Mouse (Mus musculus) embryonic facial prominence, embryonic 13.5 days (tissue): ENCODE measurements at regions not wholly inside any gene's neighbourhood (a gene's known extent, or its start where the extent isn't known, plus 50 kb on each side); places are given as distances from the start of the nearest gene placed in this dataset.

Experiments used
- ATAC-seq: fragments of 200-750 bp; cut with Nextera tagmentation; 2 replicates; pipeline ENCODE4 v1.8.0; 2017; ENCODE audit warnings: low read depth; ENCODE audit not compliant: insufficient number of reproducible peaks, insufficient read depth, low FRiP score, low TSS enrichment
- H3K27ac ChIP-seq: fragments of 300-500 bp; sonication (generic); 2 replicates; pipeline ENCODE4 v1.5.1; 2015; ENCODE audit warnings: moderate library complexity, mild to moderate bottlenecking, inconsistent platforms
- H3K27me3 ChIP-seq: fragments of 300-500 bp; sonication (generic); 2 replicates; pipeline ENCODE4 v1.6.1; 2015; ENCODE audit warnings: mild to moderate bottlenecking, inconsistent platforms
- H3K36me3 ChIP-seq: fragments of 300-500 bp; sonication (generic); 2 replicates; pipeline ENCODE4 v1.6.1; 2015; ENCODE audit warnings: mild to moderate bottlenecking, inconsistent platforms
- H3K4me1 ChIP-seq: fragments of 300-500 bp; sonication (generic); 2 replicates; pipeline ENCODE4 v1.6.1; 2015; ENCODE audit warnings: inconsistent platforms
- H3K4me2 ChIP-seq: fragments of 300-500 bp; sonication (generic); 2 replicates; pipeline ENCODE4 v1.6.1; 2015; ENCODE audit warnings: moderate library complexity, mild to moderate bottlenecking, inconsistent platforms
- H3K4me3 ChIP-seq: fragments of 300-500 bp; sonication (generic); 2 replicates; pipeline ENCODE4 v1.5.1; 2015; ENCODE audit warnings: mild to moderate bottlenecking, inconsistent platforms
- H3K9ac ChIP-seq: fragments of 300-500 bp; sonication (generic); 2 replicates; pipeline ENCODE4 v1.6.1; 2015; ENCODE audit warnings: mild to moderate bottlenecking, inconsistent platforms
- H3K9me3 ChIP-seq: fragments of 300-500 bp; sonication (generic); 2 replicates; pipeline ENCODE4 v1.6.1; 2016; ENCODE audit warnings: inconsistent platforms
- WGBS: fragments of 180-500 bp; shearing (Covaris S2); methylation state at CpG from one replicate; pipeline ENCODE4 v1.1.7; 2015; ENCODE audit warnings: mixed read lengths; 5-methylcytosine and 5-hydroxymethylcytosine counted together

- H3K9ac ChIP-seq, result no peak overlapping the region
- H3K27ac ChIP-seq, result no peak overlapping the region
- 37% methylated on average over 3 of the region's 3 CpGs for WGBS
- ATAC-seq, result no peak
- H3K27me3 ChIP-seq, result peaks cover 9% of the 10 kb centered on the region
- H3K4me3 ChIP-seq, result no peak overlapping the region
- H3K4me1 ChIP-seq, result peaks cover 14% of the 10 kb centered on the region
- no peaks in the 10 kb centered on the region for H3K9me3 ChIP-seq
- no peaks in the 10 kb centered on the region for H3K36me3 ChIP-seq
- H3K4me2 ChIP-seq, result no peak overlapping the region
Measured at GRCm38 (mm10) chr14:58907359-58907758, 235.3 kb downstream of the 1700129C05Rik start.

- ATAC-seq, result no peak
- H3K27ac ChIP-seq, result no peak overlapping the region
Measured at GRCm38 (mm10) chr14:58906631-58907030, 236.1 kb downstream of the 1700129C05Rik start.

GRCm38 (mm10) chr14:58868176-58868949 is 274.3 kb downstream of the 1700129C05Rik start:
- no peaks in the 10 kb centered on the region for H3K36me3 ChIP-seq
- H3K4me1 ChIP-seq, result peaks cover 15% of the 10 kb centered on the region; the same call in 1 of the 2 replicates
- no peak for ATAC-seq
- no peaks in the 10 kb centered on the region for H3K27me3 ChIP-seq
- H3K4me3 ChIP-seq, result no peak overlapping the region
- no peak overlapping the region; the same call in 1 of the 2 replicates for H3K4me2 ChIP-seq
- H3K9ac ChIP-seq, result no peak overlapping the region
- 55% methylated on average over 14 of the region's 14 CpGs for WGBS
- H3K9me3 ChIP-seq, result no peaks in the 10 kb centered on the region
- no peak overlapping the region for H3K27ac ChIP-seq

More at GRCm38 (mm10) chr14:58906631-58907030, 236.1 kb downstream of the 1700129C05Rik start:
- no peak overlapping the region for H3K4me3 ChIP-seq
- no peaks in the 10 kb centered on the region for H3K9me3 ChIP-seq
- H3K4me2 ChIP-seq, result no peak overlapping the region
- no peaks in the 10 kb centered on the region for H3K36me3 ChIP-seq
- 47% methylated on average over 4 of the region's 4 CpGs for WGBS
- peaks cover 9% of the 10 kb centered on the region for H3K27me3 ChIP-seq
- no peak overlapping the region for H3K9ac ChIP-seq
- peaks cover 14% of the 10 kb centered on the region for H3K4me1 ChIP-seq

GRCm38 (mm10) chr14:58867396-58868107 is 275.1 kb downstream of the 1700129C05Rik start:
- WGBS, result 44% methylated on average over 13 of the region's 13 CpGs
- no peak for ATAC-seq
- Histone ChIP-seq H3K36me3 (no peaks in the 10 kb centered on the region), H3K27ac (no peak overlapping the region), H3K27me3 (no peaks in the 10 kb centered on the region), H3K9ac (no peak overlapping the region), H3K4me3 (no peak overlapping the region), H3K4me1 (peaks cover 17% of the 10 kb centered on the region; the same call in 1 of the 2 replicates), H3K9me3 (no peaks in the 10 kb centered on the region), H3K4me2 (no peak overlapping the region; the same call in 1 of the 2 replicates)

- 77% methylated on average over 4 of the region's 4 CpGs for WGBS
- no peak for ATAC-seq
- H3K9ac ChIP-seq, result no peak overlapping the region
- no peak overlapping the region for H3K4me2 ChIP-seq
- 0 out of 2 replicates have a peak, but pooled peaks cover 6% of the 10 kb centered on the region for H3K4me1 ChIP-seq
- H3K9me3 ChIP-seq, result no peaks in the 10 kb centered on the region
- H3K4me3 ChIP-seq, result no peak overlapping the region
- H3K27ac ChIP-seq, result no peak overlapping the region
- no peaks in the 10 kb centered on the region for H3K36me3 ChIP-seq
- no peaks in the 10 kb centered on the region for H3K27me3 ChIP-seq
Measured at GRCm38 (mm10) chr14:58854871-58855270, 287.8 kb downstream of the 1700129C05Rik start.

- no peak overlapping the region for H3K4me3 ChIP-seq
- no peaks in the 10 kb centered on the region for H3K27me3 ChIP-seq
- no peak overlapping the region for H3K9ac ChIP-seq
- no peak overlapping the region for H3K27ac ChIP-seq
- H3K4me1 ChIP-seq, result no peaks in the 10 kb centered on the region
- no peak for ATAC-seq
- H3K36me3 ChIP-seq, result no peaks in the 10 kb centered on the region
- H3K9me3 ChIP-seq, result no peaks in the 10 kb centered on the region
- H3K4me2 ChIP-seq, result no peak overlapping the region
- WGBS, result 71% methylated on average over 2 of the region's 2 CpGs
Measured at GRCm38 (mm10) chr14:58844565-58844964, 298.1 kb downstream of the 1700129C05Rik start.

GRCm38 (mm10) chr14:58842196-58842886 is 300.4 kb downstream of the 1700129C05Rik start:
- no peaks in the 10 kb centered on the region for H3K27me3 ChIP-seq
- WGBS, result 93% methylated on average over 1 of the region's 1 CpGs

GRCm38 (mm10) chr14:58822938-58823337 is 319.8 kb downstream of the 1700129C05Rik start:
- no peaks in the 10 kb centered on the region for H3K4me1 ChIP-seq
- H3K36me3 ChIP-seq, result no peaks in the 10 kb centered on the region
- H3K4me2 ChIP-seq, result no peak overlapping the region
- no peak overlapping the region for H3K4me3 ChIP-seq
- H3K27ac ChIP-seq, result no peak overlapping the region
- WGBS, result 75% methylated on average over 4 of the region's 4 CpGs
- H3K9me3 ChIP-seq, result no peaks in the 10 kb centered on the region
- H3K9ac ChIP-seq, result no peak overlapping the region
- H3K27me3 ChIP-seq, result no peaks in the 10 kb centered on the region
- no peak for ATAC-seq

More at GRCm38 (mm10) chr14:58842196-58842886, 300.4 kb downstream of the 1700129C05Rik start:
- Histone ChIP-seq H3K9me3 (no peaks in the 10 kb centered on the region), H3K4me3 (no peak overlapping the region), H3K4me2 (no peak overlapping the region), H3K9ac (no peak overlapping the region), H3K27ac (no peak overlapping the region), H3K36me3 (no peaks in the 10 kb centered on the region), H3K4me1 (no peaks in the 10 kb centered on the region)
- ATAC-seq, result no peak

GRCm38 (mm10) chr14:58817961-58818504 is 324.7 kb downstream of the 1700129C05Rik start:
- Histone ChIP-seq H3K27ac (no peak overlapping the region), H3K27me3 (no peaks in the 10 kb centered on the region), H3K4me1 (peaks cover 4% of the 10 kb centered on the region; the same call in 1 of the 2 replicates), H3K4me3 (no peak overlapping the region), H3K4me2 (no peak overlapping the region), H3K9me3 (no peaks in the 10 kb centered on the region), H3K36me3 (no peaks in the 10 kb centered on the region), H3K9ac (no peak overlapping the region)
- no peak for ATAC-seq
- 82% methylated on average over 10 of the region's 10 CpGs for WGBS

- Histone ChIP-seq H3K4me1 (peaks cover 4% of the 10 kb centered on the region; the same call in 1 of the 2 replicates), H3K9me3 (no peaks in the 10 kb centered on the region), H3K4me3 (no peak overlapping the region), H3K4me2 (no peak overlapping the region), H3K9ac (no peak overlapping the region), H3K27ac (no peak overlapping the region), H3K27me3 (no peaks in the 10 kb centered on the region), H3K36me3 (no peaks in the 10 kb centered on the region)
- ATAC-seq, result no peak
- 69% methylated on average over 1 of the region's 1 CpGs for WGBS
Measured at GRCm38 (mm10) chr14:58816540-58816876, 326.2 kb downstream of the 1700129C05Rik start.
